Mouse (Mus musculus) lung, postnatal 36 days (tissue): ENCODE data around the gene Acsl1.
A peak's percentile ranks its signal among the peaks of the same experiment; 100 is the strongest.

Source experiments
- DNase-seq: peaks from one replicate; pipeline ENCODE4 v3.0.0; 2022; ENCODE audit warnings: mixed read lengths

Gene Acsl1

GRCm38 (mm10) chr8:46508488-46509395, 37.9 kb downstream of the Acsl1 start:
- DNase-seq, result no peak

- DNase-seq, result no peak
Measured at GRCm38 (mm10) chr8:46509474-46509873, 38.6 kb downstream of the Acsl1 start.

GRCm38 (mm10) chr8:46511336-46511735, 40.5 kb downstream of the Acsl1 start:
- DNase-seq, result no peak

- DNase-seq, result no peak
Measured at GRCm38 (mm10) chr8:46512538-46512937, 41.7 kb downstream of the Acsl1 start.

- DNase-seq, result no peak
Measured at GRCm38 (mm10) chr8:46514027-46514426, 43.2 kb downstream of the Acsl1 start.

GRCm38 (mm10) chr8:46520667-46521066, 49.8 kb downstream of the Acsl1 start:
- DNase-seq, result peak; percentile 27

GRCm38 (mm10) chr8:46526098-46526497, 55.3 kb downstream of the Acsl1 start:
- no peak for DNase-seq

- DNase-seq, result no peak
Measured at GRCm38 (mm10) chr8:46526821-46527220, 56.0 kb downstream of the Acsl1 start.

- no peak for DNase-seq
Measured at GRCm38 (mm10) chr8:46529508-46529907, 58.7 kb downstream of the Acsl1 start.

GRCm38 (mm10) chr8:46530541-46530940, 59.7 kb downstream of the Acsl1 start:
- no peak for DNase-seq

- DNase-seq, result peak; percentile 46
Measured at GRCm38 (mm10) chr8:46533926-46534325, 63.1 kb downstream of the Acsl1 start.

GRCm38 (mm10) chr8:46539701-46540100, 68.9 kb downstream of the Acsl1 start:
- DNase-seq, result peak; percentile 32

- peak; percentile 23 for DNase-seq
Measured at GRCm38 (mm10) chr8:46543191-46543590, 72.4 kb downstream of the Acsl1 start.

- DNase-seq, result peak; percentile 30
Measured at GRCm38 (mm10) chr8:46543662-46544061, 72.8 kb downstream of the Acsl1 start.

GRCm38 (mm10) chr8:46545854-46546253, 75.0 kb downstream of the Acsl1 start:
- no peak for DNase-seq

- peak; percentile 38 for DNase-seq
Measured at GRCm38 (mm10) chr8:46546431-46547176, 75.8 kb downstream of the Acsl1 start.

- peak; percentile 76 for DNase-seq
Measured at GRCm38 (mm10) chr8:46547245-46547644, 76.4 kb downstream of the Acsl1 start.

- DNase-seq, result no peak
Measured at GRCm38 (mm10) chr8:46550058-46550457, 79.2 kb downstream of the Acsl1 start.

GRCm38 (mm10) chr8:46551029-46551428, 80.2 kb downstream of the Acsl1 start:
- DNase-seq, result no peak

GRCm38 (mm10) chr8:46551615-46552440, 81.0 kb downstream of the Acsl1 start, which contains the start of gene Cenpu:
TSS of gene Cenpu (plus strand) at chr8:46552028.
- DNase-seq, result peak; percentile 100

- no peak for DNase-seq
Measured at GRCm38 (mm10) chr8:46552441-46552765, 81.6 kb downstream of the Acsl1 start.

- DNase-seq, result peak; percentile 75
Measured at GRCm38 (mm10) chr8:46559428-46559827, 88.6 kb downstream of the Acsl1 start.

- peak; percentile 12 for DNase-seq
Measured at GRCm38 (mm10) chr8:46562333-46562732, 91.5 kb downstream of the Acsl1 start.
